Mouse (Mus musculus): Measurements from ENCODE around the gene Mrpl1. TPM values are rescaled to one million over a fixed set of nuclear protein-coding genes. Genes with fewer than 3 reads are reported as not detected.

Gene Mrpl1
- polyA plus RNA-seq, 1 experiment from 2014 or later: 20.5 TPM

- Histone ChIP-seq H3K9ac (replicated peaks) (no peak overlapping the region), H3K4me2 (replicated peaks) (no peak overlapping the region), H3K27ac (replicated peaks) (no peak overlapping the region), H3K36me3 (no peaks in the 10 kb centered on the region), H3K4me1 (no peaks in the 10 kb centered on the region), H3K9me3 (no peaks in the 10 kb centered on the region), H3K27me3 (no peaks in the 10 kb centered on the region), H3K4me3 (no peak overlapping the region)
- no peak for ATAC-seq (ENCODE audit: low FRiP score, low read depth)
- WGBS: 88% methylated on average over 3 of the region's 3 CpGs
These were observed 45.9 kb downstream of the Mrpl1 start for GRCm38 (mm10) chr5:96255166-96255565.

GRCm38 (mm10) chr5:96258210-96258609 lies 48.9 kb downstream of the Mrpl1 start:
- no peaks in the 10 kb centered on the region for H3K27me3 ChIP-seq
- H3K4me1 ChIP-seq: no peaks in the 10 kb centered on the region
- WGBS: 93% methylated on average over 5 of the region's 5 CpGs
- H3K36me3 ChIP-seq: 0 out of 2 replicates have a peak, but pooled peaks cover 4% of the 10 kb centered on the region
- no peak overlapping the region for H3K9ac ChIP-seq (replicated peaks)
- no peak overlapping the region for H3K27ac ChIP-seq (replicated peaks)
- H3K4me3 ChIP-seq: no peak overlapping the region
- ATAC-seq (ENCODE audit: low FRiP score, low read depth): no peak
- no peak overlapping the region for H3K4me2 ChIP-seq (replicated peaks)
- H3K9me3 ChIP-seq: no peaks in the 10 kb centered on the region

- no peaks in the 10 kb centered on the region for H3K9me3 ChIP-seq
- no peaks in the 10 kb centered on the region for H3K4me1 ChIP-seq
- no peak overlapping the region for H3K27ac ChIP-seq (replicated peaks)
- no peaks in the 10 kb centered on the region for H3K27me3 ChIP-seq
- peak; percentile 49; the same call in 1 of the 2 replicates for ATAC-seq (ENCODE audit: low FRiP score, low read depth)
- no peak overlapping the region for H3K9ac ChIP-seq (replicated peaks)
- no peak overlapping the region for H3K4me3 ChIP-seq
- no peak overlapping the region for H3K4me2 ChIP-seq (replicated peaks)
- 0 out of 2 replicates have a peak, but pooled peaks cover 13% of the 10 kb centered on the region for H3K36me3 ChIP-seq
- 65% methylated on average over 3 of the region's 3 CpGs for WGBS
These were observed 57.9 kb downstream of the Mrpl1 start for GRCm38 (mm10) chr5:96267017-96267702.

- no peaks in the 10 kb centered on the region for H3K9me3 ChIP-seq
- H3K4me1 ChIP-seq: no peaks in the 10 kb centered on the region
- no peak overlapping the region for H3K27ac ChIP-seq (replicated peaks)
- no peak overlapping the region for H3K9ac ChIP-seq (replicated peaks)
- H3K36me3 ChIP-seq: no peaks in the 10 kb centered on the region
- 91% methylated on average over 6 of the region's 6 CpGs for WGBS
- H3K4me3 ChIP-seq: no peak overlapping the region
- H3K4me2 ChIP-seq (replicated peaks): no peak overlapping the region
- no peaks in the 10 kb centered on the region for H3K27me3 ChIP-seq
- ATAC-seq (ENCODE audit: low FRiP score, low read depth): no peak
These were observed 61.8 kb downstream of the Mrpl1 start for GRCm38 (mm10) chr5:96271070-96271469.

GRCm38 (mm10) chr5:96305786-96306185 lies 96.5 kb downstream of the Mrpl1 start:
- H3K4me1 ChIP-seq: peaks cover 9% of the 10 kb centered on the region; the same call in 1 of the 2 replicates
- H3K4me2 ChIP-seq (replicated peaks): no peak overlapping the region
- ATAC-seq (ENCODE audit: low FRiP score, low read depth): no peak
- H3K36me3 ChIP-seq: no peaks in the 10 kb centered on the region
- H3K27me3 ChIP-seq: no peaks in the 10 kb centered on the region
- no peak overlapping the region for H3K27ac ChIP-seq (replicated peaks)
- H3K9me3 ChIP-seq: no peaks in the 10 kb centered on the region
- 78% methylated on average over 8 of the region's 8 CpGs for WGBS
- H3K9ac ChIP-seq (replicated peaks): no peak overlapping the region
- H3K4me3 ChIP-seq: no peak overlapping the region

- no peak for ATAC-seq (ENCODE audit: low FRiP score, low read depth)
- WGBS: 85% methylated on average over 1 of the region's 1 CpGs
- H3K4me2 ChIP-seq (replicated peaks): no peak overlapping the region
- no peaks in the 10 kb centered on the region for H3K9me3 ChIP-seq
- H3K27me3 ChIP-seq: no peaks in the 10 kb centered on the region
- no peak overlapping the region for H3K4me3 ChIP-seq
- H3K36me3 ChIP-seq: no peaks in the 10 kb centered on the region
- H3K9ac ChIP-seq (replicated peaks): no peak overlapping the region
- no peak overlapping the region for H3K27ac ChIP-seq (replicated peaks)
- H3K4me1 ChIP-seq: peaks cover 9% of the 10 kb centered on the region; the same call in 1 of the 2 replicates
These were observed 97.0 kb downstream of the Mrpl1 start for GRCm38 (mm10) chr5:96306271-96306670.

- Histone ChIP-seq H3K36me3 (no peaks in the 10 kb centered on the region), H3K4me2 (replicated peaks) (no peak overlapping the region), H3K9me3 (no peaks in the 10 kb centered on the region), H3K4me3 (no peak overlapping the region), H3K27me3 (no peaks in the 10 kb centered on the region), H3K9ac (replicated peaks) (no peak overlapping the region), H3K27ac (replicated peaks) (no peak overlapping the region), H3K4me1 (peaks cover 9% of the 10 kb centered on the region; the same call in 1 of the 2 replicates)
- no peak for ATAC-seq (ENCODE audit: low FRiP score, low read depth)
- WGBS: 72% methylated on average over 5 of the region's 5 CpGs
These were observed 97.5 kb downstream of the Mrpl1 start for GRCm38 (mm10) chr5:96306826-96307225.

GRCm38 (mm10) chr5:96308086-96308485 lies 98.8 kb downstream of the Mrpl1 start:
- H3K4me3 ChIP-seq: no peak overlapping the region
- no peaks in the 10 kb centered on the region for H3K27me3 ChIP-seq
- H3K4me2 ChIP-seq (replicated peaks): no peak overlapping the region
- no peak overlapping the region for H3K27ac ChIP-seq (replicated peaks)
- H3K9ac ChIP-seq (replicated peaks): no peak overlapping the region
- WGBS: 83% methylated on average over 13 of the region's 13 CpGs
- H3K4me1 ChIP-seq: peaks cover 9% of the 10 kb centered on the region; the same call in 1 of the 2 replicates
- H3K9me3 ChIP-seq: no peaks in the 10 kb centered on the region
- no peaks in the 10 kb centered on the region for H3K36me3 ChIP-seq
- no peak for ATAC-seq (ENCODE audit: low FRiP score, low read depth)

GRCm38 (mm10) chr5:96308645-96309044 lies 99.4 kb downstream of the Mrpl1 start:
- WGBS: 43% methylated on average over 5 of the region's 5 CpGs

GRCm38 (mm10) chr5:96309566-96309965 lies 100.3 kb downstream of the Mrpl1 start:
- WGBS: 89% methylated on average over 5 of the region's 5 CpGs
- no peak overlapping the region for H3K4me3 ChIP-seq
- no peaks in the 10 kb centered on the region for H3K27me3 ChIP-seq
- ATAC-seq (ENCODE audit: low FRiP score, low read depth): no peak
- H3K27ac ChIP-seq (replicated peaks): no peak overlapping the region
- H3K4me2 ChIP-seq (replicated peaks): no peak overlapping the region
- H3K9me3 ChIP-seq: no peaks in the 10 kb centered on the region
- no peaks in the 10 kb centered on the region for H3K36me3 ChIP-seq
- H3K4me1 ChIP-seq: peaks cover 9% of the 10 kb centered on the region; the same call in 1 of the 2 replicates
- no peak overlapping the region for H3K9ac ChIP-seq (replicated peaks)

More at GRCm38 (mm10) chr5:96308645-96309044, 99.4 kb downstream of the Mrpl1 start:
- Histone ChIP-seq H3K4me3 (no peak overlapping the region), H3K36me3 (no peaks in the 10 kb centered on the region), H3K9me3 (no peaks in the 10 kb centered on the region), H3K4me2 (replicated peaks) (no peak overlapping the region), H3K9ac (replicated peaks) (no peak overlapping the region), H3K27ac (replicated peaks) (no peak overlapping the region), H3K4me1 (peaks cover 9% of the 10 kb centered on the region; the same call in 1 of the 2 replicates), H3K27me3 (no peaks in the 10 kb centered on the region)
- no peak for ATAC-seq (ENCODE audit: low FRiP score, low read depth)

GRCm38 (mm10) chr5:96311677-96312076 lies 102.4 kb downstream of the Mrpl1 start:
- Histone ChIP-seq H3K27me3 (no peaks in the 10 kb centered on the region), H3K9me3 (no peaks in the 10 kb centered on the region), H3K27ac (replicated peaks) (no peak overlapping the region), H3K36me3 (no peaks in the 10 kb centered on the region), H3K9ac (replicated peaks) (no peak overlapping the region), H3K4me3 (no peak overlapping the region), H3K4me1 (peaks cover 9% of the 10 kb centered on the region; the same call in 1 of the 2 replicates), H3K4me2 (replicated peaks) (no peak overlapping the region)
- ATAC-seq (ENCODE audit: low FRiP score, low read depth): no peak
- WGBS: 72% methylated on average over 8 of the region's 8 CpGs
